Mouse (Mus musculus) urinary bladder, postnatal 14 days (tissue): ENCODE results near the gene Igf1r.

Experiments used
- DNase-seq: peaks from one replicate; pipeline ENCODE4 v3.0.0; 2021; ENCODE audit warnings: low spot score

Igf1r gene

GRCm38 (mm10) chr7:68164074-68164473 lies 211.4 kb downstream of the Igf1r start:
- DNase-seq, result no peak

- DNase-seq, result no peak
Measured at GRCm38 (mm10) chr7:68172776-68173175, 220.1 kb downstream of the Igf1r start.

- no peak for DNase-seq
Measured at GRCm38 (mm10) chr7:68179672-68180071, 227.0 kb downstream of the Igf1r start.

- no peak for DNase-seq
Measured at GRCm38 (mm10) chr7:68181104-68181503, 228.5 kb downstream of the Igf1r start.

GRCm38 (mm10) chr7:68182025-68182424 lies 229.4 kb downstream of the Igf1r start:
- DNase-seq, result no peak

- no peak for DNase-seq
Measured at GRCm38 (mm10) chr7:68182773-68183172, 230.1 kb downstream of the Igf1r start.

- DNase-seq, result no peak
Measured at GRCm38 (mm10) chr7:68183421-68183820, 230.8 kb downstream of the Igf1r start.

- DNase-seq, result no peak
Measured at GRCm38 (mm10) chr7:68189211-68189610, 236.6 kb downstream of the Igf1r start.

GRCm38 (mm10) chr7:68189691-68190456 lies 237.2 kb downstream of the Igf1r start:
- DNase-seq, result no peak

- DNase-seq, result no peak
Measured at GRCm38 (mm10) chr7:68193958-68194695, 241.5 kb downstream of the Igf1r start.

- DNase-seq, result no peak
Measured at GRCm38 (mm10) chr7:68199609-68200008, 247.0 kb downstream of the Igf1r start.

GRCm38 (mm10) chr7:68205776-68206427 lies 253.3 kb downstream of the Igf1r start:
- DNase-seq, result no peak

- DNase-seq, result no peak
Measured at GRCm38 (mm10) chr7:68209039-68209438, 256.4 kb downstream of the Igf1r start.

GRCm38 (mm10) chr7:68210417-68210816 lies 257.8 kb downstream of the Igf1r start:
- DNase-seq, result no peak

GRCm38 (mm10) chr7:68211883-68212282 lies 259.3 kb downstream of the Igf1r start:
- no peak for DNase-seq

- no peak for DNase-seq
Measured at GRCm38 (mm10) chr7:68213842-68214241, 261.2 kb downstream of the Igf1r start.

GRCm38 (mm10) chr7:68215522-68216070 lies 263.0 kb downstream of the Igf1r start:
- DNase-seq, result no peak

GRCm38 (mm10) chr7:68218879-68219278 lies 266.3 kb downstream of the Igf1r start:
- no peak for DNase-seq

- no peak for DNase-seq
Measured at GRCm38 (mm10) chr7:68221677-68222230, 269.1 kb downstream of the Igf1r start.

- peak; percentile 40 for DNase-seq
Measured at GRCm38 (mm10) chr7:68223356-68223808, 270.8 kb downstream of the Igf1r start.

- DNase-seq, result no peak
Measured at GRCm38 (mm10) chr7:68224006-68224405, 271.4 kb downstream of the Igf1r start.

- no peak for DNase-seq
Measured at GRCm38 (mm10) chr7:68225427-68226054, 272.9 kb downstream of the Igf1r start.
